In the genomic region with DNA sequence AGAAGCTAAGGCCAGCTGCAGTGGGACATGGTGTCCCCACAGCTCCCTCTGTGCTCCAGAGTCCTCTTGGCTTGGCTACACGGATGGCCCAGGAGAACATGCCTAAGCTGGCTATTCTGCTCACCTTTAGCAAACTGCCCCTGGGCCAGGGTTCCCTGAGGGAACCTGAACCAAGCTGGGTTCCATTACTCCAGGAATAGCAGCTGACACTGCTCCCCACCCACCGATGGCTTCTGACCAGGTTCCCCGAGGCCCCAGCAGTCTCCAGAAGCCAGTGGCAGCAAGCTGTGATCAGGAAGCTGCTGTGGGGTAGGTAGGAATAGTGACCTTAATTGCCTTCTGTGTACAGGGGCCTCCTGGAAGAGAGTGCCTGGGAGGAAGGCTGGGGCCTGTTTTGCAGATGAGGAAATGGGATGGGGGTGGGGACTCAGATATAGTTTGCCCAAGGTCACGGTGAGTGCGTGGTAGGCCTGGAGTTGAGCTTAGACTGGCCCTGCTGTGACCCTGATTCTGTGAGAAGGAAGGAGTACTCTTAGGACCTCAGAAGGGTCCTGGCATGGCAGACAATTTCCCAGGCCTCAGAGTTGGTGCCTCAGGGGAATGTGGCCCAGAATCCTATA, we compare ENCODE assay signal across 9 mouse cellular contexts. TPM values are rescaled to one million over a fixed set of nuclear protein-coding genes. Genes with fewer than 3 reads are reported as not detected.
DNase-seq lines count a peak whose midpoint lies in the region; ATAC-seq lines count a peak whose summit lies in the region.
"Had no signal": no experiment of that assay in that cellular context is flagged by ENCODE, and none has a peak within 500 bp of the region (broad histone marks: within the 10 kb centered on the region; RNA-seq: fewer than 3 reads in every experiment).

No protein-coding gene starts in this region.

- DNase-seq in heart, adult 11 months: peak; percentile 95
- DNase-seq in heart, postnatal 36 days: no peak
- peak; percentile 51 for DNase-seq in R1 (ENCODE audit: low read depth, low spot score)
- peak; percentile 44 to 56 for DNase-seq in gastrocnemius, postnatal 36 days
- no peak for DNase-seq in liver, embryonic 11.5 days (ENCODE audit: low spot score)
- no peak for DNase-seq in spleen, postnatal 14 days (ENCODE audit: low spot score in 2 of 2)
- DNase-seq in cerebellum, postnatal 10 days: no peak

- H3K4me3 ChIP-seq in liver, embryonic 11.5 days (ENCODE audit: low read depth, low read length): no peak overlapping the region

- H3K4me1 ChIP-seq in liver, embryonic 11.5 days (replicated peaks; ENCODE audit: control insufficient read depth, insufficient read depth, low read length): peaks cover 34% of the 10 kb centered on the region

- peak; percentile 46; the same call in 1 of the 2 replicates for ATAC-seq in liver, embryonic 11.5 days (replicated peaks; ENCODE audit: low FRiP score)
- no peak for ATAC-seq in inflammation-experienced regulatory T-cells, adult 6 months
- ATAC-seq: CD4-positive, CD25-positive, alpha-beta regulatory T cell, adult 4 months had no signal

- H3K36me3 ChIP-seq in liver, embryonic 11.5 days (ENCODE audit: control insufficient read depth, insufficient read depth, low read length): no peaks in the 10 kb centered on the region

- intact Hi-C loops in heart, postnatal 36 days (cut with DNase I): loop anchor here (2.0 kb wide), 1 partner anchor 38 kb away; no protein-coding TSS in a partner anchor
- intact Hi-C loops in gastrocnemius, postnatal 36 days (cut with DNase I): loop anchor here (5.0 kb wide), 2 partner anchors 59 to 109 kb away; a partner anchor contains a TSS

- H3K27ac ChIP-seq in liver, embryonic 11.5 days (ENCODE audit: low read depth, low read length): peak overlapping the region; percentile 55

- H3K9ac ChIP-seq in liver, embryonic 11.5 days (ENCODE audit: low read depth, low read length): no peak overlapping the region; the same call in 1 of the 2 replicates

- no peak overlapping the region for H3K4me2 ChIP-seq in liver, embryonic 11.5 days

- H3K9me3 ChIP-seq in liver, embryonic 11.5 days (ENCODE audit: control insufficient read depth, low read length): no peaks in the 10 kb centered on the region

- no peaks in the 10 kb centered on the region for H3K27me3 ChIP-seq in liver, embryonic 11.5 days (replicated peaks; ENCODE audit: control insufficient read depth, insufficient read depth, low read length)

- WGBS in liver, embryonic 11.5 days: 33% methylated on average over 5 of the region's 5 CpGs

RNA-seq across cellular contexts. Expression of a gene that starts 20.4 kb away (rescaled TPM):
- 10 to 100 TPM; 31.8 to 38.1 TPM for total RNA-seq in heart, postnatal 36 days (2021)
- 10 to 100 TPM; 35.5 to 39.9 TPM for total RNA-seq in gastrocnemius, postnatal 36 days (2021)
- polyA plus RNA-seq in liver, embryonic 11.5 days (2014; fragmentation: Nextera tagmentation; extraction: Ambion mirVana): 43.1 and 44.2 TPM in 2 replicates
- 10 to 100 TPM; 16.1 to 26.8 (median 22.9) TPM for polyA plus RNA-seq in inflammation-experienced regulatory T-cells, adult 6 months (2017; shearing (Covaris generic))

RNA-seq across cellular contexts. Expression of a gene that starts 34.8 kb away (rescaled TPM):
- total RNA-seq in heart, postnatal 36 days (2021): not detected
- total RNA-seq in gastrocnemius, postnatal 36 days (2021): not detected
- 1.0 and 1.9 TPM in 2 replicates for polyA plus RNA-seq in liver, embryonic 11.5 days (2014; fragmentation: Nextera tagmentation; extraction: Ambion mirVana)
- polyA plus RNA-seq in inflammation-experienced regulatory T-cells, adult 6 months (2017; shearing (Covaris generic)): not detected
- polyA plus RNA-seq: CD4-positive, CD25-positive, alpha-beta regulatory T cell, adult 4 months had no signal

RNA-seq across cellular contexts. Expression of a gene that starts 47.5 kb away (rescaled TPM):
- 10 to 100 TPM; 37.8 to 39.9 TPM for total RNA-seq in heart, postnatal 36 days (2021)
- 10 to 100 TPM; 52.7 to 60.2 TPM for total RNA-seq in gastrocnemius, postnatal 36 days (2021)
- 8.8 and 9.1 TPM in 2 replicates for polyA plus RNA-seq in liver, embryonic 11.5 days (2014; fragmentation: Nextera tagmentation; extraction: Ambion mirVana)
- polyA plus RNA-seq in inflammation-experienced regulatory T-cells, adult 6 months (2017; shearing (Covaris generic)): 10 to 100 TPM in 2 of 3 experiments, 1 to 10 TPM in 1; 7.5 to 14.1 (median 12.2) TPM

RNA-seq across cellular contexts. Expression of a gene that starts 58.4 kb away (rescaled TPM):
- total RNA-seq in heart, postnatal 36 days (2021): 1 to 10 TPM; 8.9 to 9.9 TPM
- 1 to 10 TPM; 5.7 to 6.0 TPM for total RNA-seq in gastrocnemius, postnatal 36 days (2021)
- polyA plus RNA-seq in liver, embryonic 11.5 days (2014; fragmentation: Nextera tagmentation; extraction: Ambion mirVana): 21.5 and 21.8 TPM in 2 replicates
- 1 to 10 TPM in 2 of 3 experiments, under 1 TPM in 1; 0.83 to 3.8 (median 2.5) TPM for polyA plus RNA-seq in inflammation-experienced regulatory T-cells, adult 6 months (2017; shearing (Covaris generic))

Comparison
In these comparisons a context has a peak if more than half of its experiments do, and no peak if none do; other contexts are left out.
1. DNase-seq: peak in heart, adult 11 months (single experiment), R1 (single experiment) and gastrocnemius, postnatal 36 days (2 of 2); none in heart, postnatal 36 days (0 of 2), liver, embryonic 11.5 days (single experiment), spleen, postnatal 14 days (0 of 2) and cerebellum, postnatal 10 days (0 of 2).